Mouse (Mus musculus): ENCODE measurements around the gene AC109138.7. TPM values are rescaled to one million over a fixed set of nuclear protein-coding genes. Genes with fewer than 3 reads are reported as not detected.

Gene AC109138.7
- total RNA-seq, 2 experiments from 2014 or later, result not detected

- no peak for DNase-seq
Measured at GRCm38 (mm10) chr19:4255583-4256162, 41.5 kb downstream of the AC109138.7 start.

- DNase-seq, result peak; percentile 95 to 98
Measured at GRCm38 (mm10) chr19:4257216-4257896, 43.2 kb downstream of the AC109138.7 start.

GRCm38 (mm10) chr19:4257897-4258252, 43.7 kb downstream of the AC109138.7 start:
- DNase-seq, result no peak

GRCm38 (mm10) chr19:4261038-4261698, 47.0 kb downstream of the AC109138.7 start:
- no peak for DNase-seq

GRCm38 (mm10) chr19:4262756-4263155, 48.6 kb downstream of the AC109138.7 start:
- DNase-seq, result no peak

GRCm38 (mm10) chr19:4263702-4264101, 49.5 kb downstream of the AC109138.7 start:
- no peak for DNase-seq

- DNase-seq, result no peak
Measured at GRCm38 (mm10) chr19:4264171-4264780, 50.1 kb downstream of the AC109138.7 start.

- DNase-seq, result no peak
Measured at GRCm38 (mm10) chr19:4265956-4266355, 51.8 kb downstream of the AC109138.7 start.

GRCm38 (mm10) chr19:4268566-4269361, 54.6 kb downstream of the AC109138.7 start, which contains the start of gene Ssh3:
Gene Ssh3, minus strand, starts transcription at chr19:4269180.
- DNase-seq, result peak; percentile 75 to 80

GRCm38 (mm10) chr19:4270187-4270586, 56.0 kb downstream of the AC109138.7 start:
- no peak for DNase-seq

- DNase-seq, result no peak
Measured at GRCm38 (mm10) chr19:4270972-4271371, 56.8 kb downstream of the AC109138.7 start.

- no peak for DNase-seq
Measured at GRCm38 (mm10) chr19:4279487-4279886, 65.3 kb downstream of the AC109138.7 start.

- no peak for DNase-seq
Measured at GRCm38 (mm10) chr19:4280425-4280824, 66.3 kb downstream of the AC109138.7 start.

Small RNA genes lying within 50 kb of the gene (microRNA-seq; reads per million reads assigned to microRNA genes)
- gene Gm26115, result 0 reads per million in 2 experiments
- gene Mir6985, result 1.4 to 2.3 reads per million in 2 experiments

Other genes starting within 250 kb of the AC109138.7 start
- gene Aldh3b2, start 242.0 kb upstream of the AC109138.7 start, total RNA-seq (2021), result under 1 TPM; 0.22 to 0.98 TPM
- gene Acy3, start 227.8 kb upstream of the AC109138.7 start, total RNA-seq (2021), result 10 to 100 TPM; 24.3 to 28.5 TPM
- gene Tbx10, start 221.6 kb upstream of the AC109138.7 start, total RNA-seq (2021), result not detected
- gene Nudt8, start 213.8 kb upstream of the AC109138.7 start, total RNA-seq (2021), result 100 to 1,000 TPM; 162 to 166 TPM
- 1 to 10 TPM in 1 of 2 experiments, under 1 TPM in 1; 0.84 to 1.1 TPM for gene Gm49405, start 213.7 kb upstream of the AC109138.7 start, total RNA-seq (2021)
- gene Doc2g, start 211.0 kb upstream of the AC109138.7 start, total RNA-seq (2021), result 100 to 1,000 TPM; 241 to 281 TPM
- gene Ndufv1, start 201.6 kb upstream of the AC109138.7 start, total RNA-seq (2021), result 1,000 to 10,000 TPM; 1,128 to 1,150 TPM
- gene Gstp1, start 176.4 kb upstream of the AC109138.7 start, total RNA-seq (2021), result 100 to 1,000 TPM; 350 to 400 TPM
- gene Gstp2, start 168.3 kb upstream of the AC109138.7 start, total RNA-seq (2021), result 100 to 1,000 TPM; 123 to 134 TPM
- not detected for gene Gstp3, start 154.8 kb upstream of the AC109138.7 start, total RNA-seq (2021)
- gene Cabp2, start 132.8 kb upstream of the AC109138.7 start, total RNA-seq (2021), result not detected
- gene Cdk2ap2, start 117.2 kb upstream of the AC109138.7 start, total RNA-seq (2021), result 10 to 100 TPM; 34.5 to 37.8 TPM
- 10 to 100 TPM; 16.1 to 21.2 TPM for gene Pitpnm1, start 114.4 kb upstream of the AC109138.7 start, total RNA-seq (2021)
- gene Aip, start 88.5 kb upstream of the AC109138.7 start, total RNA-seq (2021), result 10 to 100 TPM; 62.1 to 63.2 TPM
- under 1 TPM in 1 of 2 experiments, not detected in 1; 0.08 TPM for gene Gpr152, start 74.6 kb upstream of the AC109138.7 start, total RNA-seq (2021)
- gene Cabp4, start 70.3 kb upstream of the AC109138.7 start, total RNA-seq (2021), result under 1 TPM; 0.12 to 0.13 TPM
- gene Coro1b, start 65.7 kb upstream of the AC109138.7 start, total RNA-seq (2021), result 10 to 100 TPM; 38.3 to 47.6 TPM
- gene Ptprcap, start 60.8 kb upstream of the AC109138.7 start, total RNA-seq (2021), result 1 to 10 TPM in 1 of 2 experiments, under 1 TPM in 1; 0.69 to 8.4 TPM
- 10 to 100 TPM; 13.1 to 17.1 TPM for gene Rps6kb2, start 51.0 kb upstream of the AC109138.7 start, total RNA-seq (2021)
- 10 to 100 TPM; 28.3 to 30.5 TPM for gene Carns1, start 38.9 kb upstream of the AC109138.7 start, total RNA-seq (2021)
- 10 to 100 TPM; 12.0 to 20.2 TPM for gene Tbc1d10c, start 23.1 kb upstream of the AC109138.7 start, total RNA-seq (2021)
- gene Ppp1ca, start 22.3 kb upstream of the AC109138.7 start, total RNA-seq (2021), result 100 to 1,000 TPM; 293 to 299 TPM
- gene Rad9a, start 12.7 kb upstream of the AC109138.7 start, total RNA-seq (2021), result 1 to 10 TPM; 4.5 to 4.8 TPM
- gene Clcf1, start 119 bp upstream of the AC109138.7 start, total RNA-seq (2021), result 1 to 10 TPM; 1.2 to 2.3 TPM
- gene Pold4, start 17.5 kb downstream of the AC109138.7 start, total RNA-seq (2021), result 10 to 100 TPM in 1 of 2 experiments, 1 to 10 TPM in 1; 9.1 to 19.9 TPM
- 1 to 10 TPM; 5.6 to 7.4 TPM for gene Ssh3, start 54.8 kb downstream of the AC109138.7 start, total RNA-seq (2021)
- gene Ankrd13d, start 68.8 kb downstream of the AC109138.7 start, total RNA-seq (2021), result 1 to 10 TPM in 1 of 2 experiments, under 1 TPM in 1; 0.92 to 2.1 TPM
- gene Grk2, start 91.9 kb downstream of the AC109138.7 start, total RNA-seq (2021), result 10 to 100 TPM; 45.9 to 54.9 TPM
- gene Kdm2a, start 183.9 kb downstream of the AC109138.7 start, total RNA-seq (2021), result 10 to 100 TPM; 34.9 to 44.1 TPM
- gene Rhod, start 225.1 kb downstream of the AC109138.7 start, total RNA-seq (2021), result 1 to 10 TPM; 5.4 to 5.8 TPM

All from heart, adult 18-20 months (tissue).